Mouse (Mus musculus): ENCODE data around the gene Slc4a10. TPM values are rescaled to one million over a fixed set of nuclear protein-coding genes. Genes with fewer than 3 reads are reported as not detected.

Slc4a10 gene
- polyA plus RNA-seq, 1 experiment from 2014 or later, result 0.20 TPM

- Histone ChIP-seq H3K27ac (ENCODE audit: low read length) (no peak overlapping the region), H3K27me3 (ENCODE audit: insufficient read depth, low read length) (no peaks in the 10 kb centered on the region), H3K9me3 (ENCODE audit: low read length) (no peaks in the 10 kb centered on the region), H3K4me2 (replicated peaks; ENCODE audit: low read depth, low read length) (no peak overlapping the region), H3K9ac (replicated peaks; ENCODE audit: low read length) (no peak overlapping the region), H3K4me1 (ENCODE audit: insufficient read depth, low read length) (no peaks in the 10 kb centered on the region), H3K36me3 (ENCODE audit: insufficient read depth, low read length) (0 out of 2 replicates have a peak, but pooled peaks cover 5% of the 10 kb centered on the region), H3K4me3 (ENCODE audit: low read length) (no peak overlapping the region)
- WGBS, result 79% methylated on average over 3 of the region's 3 CpGs
- no peak for ATAC-seq (ENCODE audit: low FRiP score, low TSS enrichment)
Measured at GRCm38 (mm10) chr2:62341061-62341733, 294.9 kb downstream of the Slc4a10 start.

GRCm38 (mm10) chr2:62341734-62342128 lies 295.5 kb downstream of the Slc4a10 start:
- Histone ChIP-seq H3K9me3 (ENCODE audit: low read length) (no peaks in the 10 kb centered on the region), H3K27ac (ENCODE audit: low read length) (no peak overlapping the region), H3K9ac (replicated peaks; ENCODE audit: low read length) (no peak overlapping the region), H3K4me3 (ENCODE audit: low read length) (no peak overlapping the region), H3K36me3 (ENCODE audit: insufficient read depth, low read length) (0 out of 2 replicates have a peak, but pooled peaks cover 5% of the 10 kb centered on the region), H3K27me3 (ENCODE audit: insufficient read depth, low read length) (no peaks in the 10 kb centered on the region), H3K4me1 (ENCODE audit: insufficient read depth, low read length) (no peaks in the 10 kb centered on the region), H3K4me2 (replicated peaks; ENCODE audit: low read depth, low read length) (no peak overlapping the region)
- ATAC-seq (ENCODE audit: low FRiP score, low TSS enrichment), result no peak
- 75% methylated on average over 14 of the region's 14 CpGs for WGBS

- no peaks in the 10 kb centered on the region for H3K9me3 ChIP-seq (ENCODE audit: low read length)
- H3K27ac ChIP-seq (ENCODE audit: low read length), result no peak overlapping the region
- no peaks in the 10 kb centered on the region for H3K27me3 ChIP-seq (ENCODE audit: insufficient read depth, low read length)
- H3K4me3 ChIP-seq (ENCODE audit: low read length), result no peak overlapping the region
- WGBS, result 46% methylated on average over 6 of the region's 6 CpGs
- 0 out of 2 replicates have a peak, but pooled peaks cover 5% of the 10 kb centered on the region for H3K36me3 ChIP-seq (ENCODE audit: insufficient read depth, low read length)
- no peaks in the 10 kb centered on the region for H3K4me1 ChIP-seq (ENCODE audit: insufficient read depth, low read length)
- ATAC-seq (ENCODE audit: low FRiP score, low TSS enrichment), result no peak
- H3K9ac ChIP-seq (replicated peaks; ENCODE audit: low read length), result no peak overlapping the region
- H3K4me2 ChIP-seq (replicated peaks; ENCODE audit: low read depth, low read length), result no peak overlapping the region
Measured at GRCm38 (mm10) chr2:62344367-62344766, 298.1 kb downstream of the Slc4a10 start.

- 20% methylated on average over 1 of the region's 1 CpGs for WGBS
- no peak overlapping the region for H3K4me2 ChIP-seq (replicated peaks; ENCODE audit: low read depth, low read length)
- ATAC-seq (ENCODE audit: low FRiP score, low TSS enrichment), result no peak
Measured at GRCm38 (mm10) chr2:62346771-62347170, 300.5 kb downstream of the Slc4a10 start.

GRCm38 (mm10) chr2:62347762-62348161 lies 301.5 kb downstream of the Slc4a10 start:
- no peaks in the 10 kb centered on the region for H3K4me1 ChIP-seq (ENCODE audit: insufficient read depth, low read length)
- no peak overlapping the region for H3K9ac ChIP-seq (replicated peaks; ENCODE audit: low read length)
- H3K9me3 ChIP-seq (ENCODE audit: low read length), result no peaks in the 10 kb centered on the region
- H3K27ac ChIP-seq (ENCODE audit: low read length), result no peak overlapping the region
- no peaks in the 10 kb centered on the region for H3K27me3 ChIP-seq (ENCODE audit: insufficient read depth, low read length)
- no peak overlapping the region for H3K4me2 ChIP-seq (replicated peaks; ENCODE audit: low read depth, low read length)
- no peak overlapping the region for H3K4me3 ChIP-seq (ENCODE audit: low read length)
- 93% methylated on average over 9 of the region's 9 CpGs for WGBS
- ATAC-seq (ENCODE audit: low FRiP score, low TSS enrichment), result no peak
- H3K36me3 ChIP-seq (ENCODE audit: insufficient read depth, low read length), result no peaks in the 10 kb centered on the region

More at GRCm38 (mm10) chr2:62346771-62347170, 300.5 kb downstream of the Slc4a10 start:
- Histone ChIP-seq H3K27ac (ENCODE audit: low read length) (no peak overlapping the region), H3K36me3 (ENCODE audit: insufficient read depth, low read length) (0 out of 2 replicates have a peak, but pooled peaks cover 3% of the 10 kb centered on the region), H3K9ac (replicated peaks; ENCODE audit: low read length) (no peak overlapping the region), H3K9me3 (ENCODE audit: low read length) (no peaks in the 10 kb centered on the region), H3K27me3 (ENCODE audit: insufficient read depth, low read length) (no peaks in the 10 kb centered on the region), H3K4me1 (ENCODE audit: insufficient read depth, low read length) (no peaks in the 10 kb centered on the region), H3K4me3 (ENCODE audit: low read length) (no peak overlapping the region)

- H3K36me3 ChIP-seq (ENCODE audit: insufficient read depth, low read length), result no peaks in the 10 kb centered on the region
- no peak overlapping the region for H3K4me3 ChIP-seq (ENCODE audit: low read length)
- H3K9ac ChIP-seq (replicated peaks; ENCODE audit: low read length), result no peak overlapping the region
- H3K27ac ChIP-seq (ENCODE audit: low read length), result no peak overlapping the region
- H3K27me3 ChIP-seq (ENCODE audit: insufficient read depth, low read length), result no peaks in the 10 kb centered on the region
- ATAC-seq (ENCODE audit: low FRiP score, low TSS enrichment), result no peak
- 79% methylated on average over 3 of the region's 3 CpGs for WGBS
- H3K4me2 ChIP-seq (replicated peaks; ENCODE audit: low read depth, low read length), result no peak overlapping the region
- no peaks in the 10 kb centered on the region for H3K9me3 ChIP-seq (ENCODE audit: low read length)
- H3K4me1 ChIP-seq (ENCODE audit: insufficient read depth, low read length), result no peaks in the 10 kb centered on the region
Measured at GRCm38 (mm10) chr2:62352035-62352434, 305.8 kb downstream of the Slc4a10 start.

- Histone ChIP-seq H3K9ac (replicated peaks; ENCODE audit: low read length) (no peak overlapping the region), H3K4me3 (ENCODE audit: low read length) (no peak overlapping the region), H3K9me3 (ENCODE audit: low read length) (no peaks in the 10 kb centered on the region), H3K4me1 (ENCODE audit: insufficient read depth, low read length) (no peaks in the 10 kb centered on the region), H3K27me3 (ENCODE audit: insufficient read depth, low read length) (no peaks in the 10 kb centered on the region), H3K27ac (ENCODE audit: low read length) (no peak overlapping the region), H3K36me3 (ENCODE audit: insufficient read depth, low read length) (no peaks in the 10 kb centered on the region), H3K4me2 (replicated peaks; ENCODE audit: low read depth, low read length) (no peak overlapping the region)
- ATAC-seq (ENCODE audit: low FRiP score, low TSS enrichment), result peak; percentile 19; the same call in 1 of the 2 replicates
- 79% methylated on average over 6 of the region's 6 CpGs for WGBS
Measured at GRCm38 (mm10) chr2:62355766-62356165, 309.5 kb downstream of the Slc4a10 start.

GRCm38 (mm10) chr2:62356606-62357005 lies 310.3 kb downstream of the Slc4a10 start:
- Histone ChIP-seq H3K36me3 (ENCODE audit: insufficient read depth, low read length) (no peaks in the 10 kb centered on the region), H3K9ac (replicated peaks; ENCODE audit: low read length) (no peak overlapping the region), H3K27ac (ENCODE audit: low read length) (no peak overlapping the region), H3K9me3 (ENCODE audit: low read length) (no peaks in the 10 kb centered on the region), H3K27me3 (ENCODE audit: insufficient read depth, low read length) (no peaks in the 10 kb centered on the region), H3K4me2 (replicated peaks; ENCODE audit: low read depth, low read length) (no peak overlapping the region), H3K4me1 (ENCODE audit: insufficient read depth, low read length) (no peaks in the 10 kb centered on the region), H3K4me3 (ENCODE audit: low read length) (no peak overlapping the region)
- ATAC-seq (ENCODE audit: low FRiP score, low TSS enrichment), result no peak
- 78% methylated on average over 14 of the region's 14 CpGs for WGBS

GRCm38 (mm10) chr2:62357259-62357658 lies 311.0 kb downstream of the Slc4a10 start:
- Histone ChIP-seq H3K9ac (replicated peaks; ENCODE audit: low read length) (no peak overlapping the region), H3K4me3 (ENCODE audit: low read length) (no peak overlapping the region), H3K36me3 (ENCODE audit: insufficient read depth, low read length) (0 out of 2 replicates have a peak, but pooled peaks cover 4% of the 10 kb centered on the region), H3K4me2 (replicated peaks; ENCODE audit: low read depth, low read length) (no peak overlapping the region), H3K4me1 (ENCODE audit: insufficient read depth, low read length) (no peaks in the 10 kb centered on the region), H3K9me3 (ENCODE audit: low read length) (no peaks in the 10 kb centered on the region), H3K27me3 (ENCODE audit: insufficient read depth, low read length) (no peaks in the 10 kb centered on the region), H3K27ac (ENCODE audit: low read length) (no peak overlapping the region)
- 86% methylated on average over 7 of the region's 7 CpGs for WGBS
- ATAC-seq (ENCODE audit: low FRiP score, low TSS enrichment), result no peak

- H3K9ac ChIP-seq (replicated peaks; ENCODE audit: low read length), result no peak overlapping the region
- no peak overlapping the region for H3K4me3 ChIP-seq (ENCODE audit: low read length)
- H3K36me3 ChIP-seq (ENCODE audit: insufficient read depth, low read length), result 0 out of 2 replicates have a peak, but pooled peaks cover 4% of the 10 kb centered on the region
- no peaks in the 10 kb centered on the region for H3K27me3 ChIP-seq (ENCODE audit: insufficient read depth, low read length)
- WGBS, result 86% methylated on average over 6 of the region's 6 CpGs
- no peak overlapping the region for H3K4me2 ChIP-seq (replicated peaks; ENCODE audit: low read depth, low read length)
- H3K9me3 ChIP-seq (ENCODE audit: low read length), result no peaks in the 10 kb centered on the region
- ATAC-seq (ENCODE audit: low FRiP score, low TSS enrichment), result no peak
- H3K27ac ChIP-seq (ENCODE audit: low read length), result no peak overlapping the region
- H3K4me1 ChIP-seq (ENCODE audit: insufficient read depth, low read length), result no peaks in the 10 kb centered on the region
Measured at GRCm38 (mm10) chr2:62360872-62361271, 314.6 kb downstream of the Slc4a10 start.
